Mouse (Mus musculus) forebrain, embryonic 16.5 days (tissue): Measurements from ENCODE around the gene Oas3. TPM values are rescaled to one million over a fixed set of nuclear protein-coding genes. Genes with fewer than 3 reads are reported as not detected.

Source experiments
- ATAC-seq: fragments of 200-750 bp; cut with Nextera tagmentation; 2 replicates; pipeline ENCODE4 v1.8.0; 2017; ENCODE audit warnings: mild to moderate bottlenecking, moderate library complexity
- H3K27ac ChIP-seq: fragments of 300-500 bp; sonication (generic); 2 replicates; pipeline ENCODE4 v1.5.1; 2014; ENCODE audit warnings: low read length, control low read depth
- H3K27me3 ChIP-seq: fragments of 300-500 bp; sonication (generic); replicated peaks from 2 replicates; pipeline ENCODE4 v1.6.1; 2014; ENCODE audit warnings: low read length; ENCODE audit not compliant: control insufficient read depth, insufficient read depth
- H3K36me3 ChIP-seq: fragments of 300-500 bp; sonication (generic); 2 replicates; pipeline ENCODE4 v1.6.1; 2014; ENCODE audit not compliant: control insufficient read depth, insufficient read depth
- H3K4me1 ChIP-seq: fragments of 300-500 bp; sonication (generic); replicated peaks from 2 replicates; pipeline ENCODE4 v1.6.1; 2014; ENCODE audit warnings: low read length; ENCODE audit not compliant: control insufficient read depth, insufficient read depth
- H3K4me2 ChIP-seq: fragments of 300-500 bp; sonication (generic); 2 replicates; pipeline ENCODE4 v1.6.1; 2014; ENCODE audit warnings: mild to moderate bottlenecking, low read length, control low read depth
- H3K4me3 ChIP-seq: fragments of 300-500 bp; sonication (generic); replicated peaks from 2 replicates; pipeline ENCODE4 v1.5.1; 2014; ENCODE audit warnings: mild to moderate bottlenecking, low read length, control low read depth
- H3K9ac ChIP-seq: fragments of 300-500 bp; sonication (generic); replicated peaks from 2 replicates; pipeline ENCODE4 v1.6.1; 2014; ENCODE audit warnings: low read depth, low read length, control low read depth
- H3K9me3 ChIP-seq: fragments of 300-500 bp; sonication (generic); 2 replicates; pipeline ENCODE4 v1.6.1; 2016; ENCODE audit warnings: low read length; ENCODE audit not compliant: control insufficient read depth
- WGBS: fragments of 180-500 bp; shearing (Covaris S2); extraction: QIAGEN DNeasy Blood & Tissue Kit; methylation state at CpG from one replicate; pipeline ENCODE4 v1.1.7; 2014; 5-methylcytosine and 5-hydroxymethylcytosine counted together
- polyA plus RNA-seq: library from polyadenylated mRNA; unstranded; fragments of >200 nt; fragmentation: Nextera tagmentation; extraction: Ambion mirVana; gene quantifications from 2 replicates; pipeline ENCODE4 v1.2.1, GENCODE M21; 2015

Gene Oas3
- polyA plus RNA-seq, 1 experiment from 2014 or later: 0.15 TPM

DNA sequence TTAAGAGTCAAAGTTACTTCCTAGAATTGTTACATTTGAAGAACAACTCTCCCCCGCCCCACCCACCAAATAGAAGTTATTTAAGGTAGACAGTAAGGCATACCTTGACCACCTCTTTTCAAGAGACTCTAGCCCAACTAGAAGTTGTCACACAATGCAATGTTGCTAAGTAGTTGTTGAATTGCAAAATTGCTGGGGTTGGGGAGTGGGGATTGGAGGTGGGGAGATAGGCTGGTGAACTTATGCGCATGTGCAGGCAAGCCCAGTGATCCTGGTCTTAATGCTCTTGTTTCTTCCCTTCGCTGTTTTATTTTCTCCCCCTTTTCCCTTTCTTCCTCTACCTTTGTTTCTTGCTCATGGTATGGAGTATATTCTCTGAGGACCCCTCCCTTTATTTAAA lies 43.8 kb downstream of the Oas3 start:
- Histone ChIP-seq H3K4me2 (no peak overlapping the region), H3K4me1 (peaks cover 5% of the 10 kb centered on the region), H3K9me3 (no peaks in the 10 kb centered on the region), H3K27me3 (no peaks in the 10 kb centered on the region), H3K9ac (no peak overlapping the region), H3K27ac (no peak overlapping the region), H3K36me3 (no peaks in the 10 kb centered on the region), H3K4me3 (no peak overlapping the region)
- 97% methylated on average over 3 of the region's 3 CpGs for WGBS
- ATAC-seq: no peak

DNA sequence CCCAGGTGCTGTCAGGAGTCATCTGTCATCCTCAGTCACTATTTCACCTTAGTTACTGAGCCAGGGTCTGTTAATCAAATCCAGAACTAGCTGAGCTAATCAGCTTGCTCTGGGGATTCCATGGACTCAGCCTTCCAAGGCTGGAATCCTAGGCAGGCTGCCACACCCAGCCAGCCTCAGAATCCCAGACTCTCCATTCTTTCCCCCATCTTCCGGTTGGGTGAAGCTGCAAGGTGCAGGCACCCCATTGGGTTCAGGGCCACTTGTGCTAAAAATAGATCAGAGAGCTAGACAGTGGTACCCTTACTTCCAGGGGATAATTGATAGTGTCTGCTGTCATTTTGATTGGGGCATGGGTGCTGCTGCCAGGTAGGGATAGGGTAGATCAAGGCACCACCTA lies 44.7 kb downstream of the Oas3 start:
- Histone ChIP-seq H3K9me3 (no peaks in the 10 kb centered on the region), H3K4me1 (peaks cover 5% of the 10 kb centered on the region), H3K9ac (no peak overlapping the region), H3K27me3 (no peaks in the 10 kb centered on the region), H3K36me3 (no peaks in the 10 kb centered on the region), H3K27ac (no peak overlapping the region), H3K4me3 (no peak overlapping the region), H3K4me2 (no peak overlapping the region)
- WGBS: 40% methylated on average over 1 of the region's 1 CpGs
- no peak for ATAC-seq

DNA sequence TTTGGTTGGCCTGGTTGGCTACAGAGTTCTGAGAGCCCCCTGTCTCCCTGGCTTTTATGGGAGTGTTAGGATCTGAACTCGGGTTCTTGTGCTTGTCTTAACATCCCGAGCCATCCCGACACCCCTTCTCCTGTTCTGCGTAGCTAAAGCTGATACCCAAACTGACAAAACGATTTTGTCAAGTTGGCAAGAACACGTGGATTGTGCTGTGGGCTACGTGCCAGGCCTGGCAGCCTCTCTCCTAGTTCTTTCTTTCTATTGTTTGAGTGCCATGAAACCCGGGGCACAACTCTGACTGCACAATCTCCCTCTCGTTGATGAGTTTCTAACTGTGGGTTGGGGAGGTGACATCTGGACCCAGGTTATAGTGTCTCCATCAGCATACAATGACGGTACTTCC lies 48.1 kb downstream of the Oas3 start:
- no peaks in the 10 kb centered on the region for H3K27me3 ChIP-seq
- H3K9ac ChIP-seq: no peak overlapping the region
- no peak overlapping the region for H3K4me3 ChIP-seq
- H3K36me3 ChIP-seq: no peaks in the 10 kb centered on the region
- peak; percentile 50; the same call in 1 of the 2 replicates for ATAC-seq
- no peak overlapping the region for H3K4me2 ChIP-seq
- no peak overlapping the region for H3K27ac ChIP-seq
- H3K9me3 ChIP-seq: no peaks in the 10 kb centered on the region
- peaks cover 5% of the 10 kb centered on the region for H3K4me1 ChIP-seq
- WGBS: 26% methylated on average over 10 of the region's 10 CpGs

DNA sequence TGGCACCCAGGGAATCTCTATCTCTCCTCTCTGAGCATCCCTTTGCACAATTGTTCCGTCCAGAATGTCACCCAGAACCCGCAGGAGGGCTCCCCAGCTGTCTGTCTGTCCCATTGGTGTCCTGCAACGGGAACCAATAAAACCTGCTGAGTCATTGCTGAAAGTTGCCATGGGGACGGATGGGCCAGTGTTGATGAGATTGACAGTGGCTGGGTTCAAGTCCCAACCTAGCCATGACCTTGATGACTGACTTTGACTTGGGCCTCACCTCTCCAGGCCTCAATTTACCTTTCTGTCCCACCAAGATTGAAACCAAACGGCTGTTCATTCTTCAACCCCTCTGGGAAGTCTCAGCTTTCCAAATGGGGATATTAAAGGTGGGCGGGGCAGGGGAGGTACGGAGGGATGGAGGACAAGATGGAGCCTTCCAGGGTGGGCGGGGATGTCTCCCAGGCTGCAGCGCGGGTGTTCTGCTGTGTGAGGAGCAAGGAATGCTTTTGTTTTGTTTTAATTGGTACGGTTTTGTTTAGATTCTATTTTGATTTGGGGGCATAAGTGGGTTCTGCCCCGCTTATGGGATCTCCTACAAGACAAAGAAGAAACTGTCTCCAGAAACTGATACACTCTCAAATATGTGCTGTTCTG lies 51.5 kb downstream of the Oas3 start:
- H3K4me2 ChIP-seq: no peak overlapping the region
- H3K27ac ChIP-seq: no peak overlapping the region
- H3K36me3 ChIP-seq: no peaks in the 10 kb centered on the region
- WGBS: 52% methylated on average over 12 of the region's 12 CpGs
- no peaks in the 10 kb centered on the region for H3K27me3 ChIP-seq
- H3K4me3 ChIP-seq: no peak overlapping the region
- H3K9ac ChIP-seq: no peak overlapping the region
- peaks cover 5% of the 10 kb centered on the region for H3K4me1 ChIP-seq
- ATAC-seq: no peak
- H3K9me3 ChIP-seq: no peaks in the 10 kb centered on the region

DNA sequence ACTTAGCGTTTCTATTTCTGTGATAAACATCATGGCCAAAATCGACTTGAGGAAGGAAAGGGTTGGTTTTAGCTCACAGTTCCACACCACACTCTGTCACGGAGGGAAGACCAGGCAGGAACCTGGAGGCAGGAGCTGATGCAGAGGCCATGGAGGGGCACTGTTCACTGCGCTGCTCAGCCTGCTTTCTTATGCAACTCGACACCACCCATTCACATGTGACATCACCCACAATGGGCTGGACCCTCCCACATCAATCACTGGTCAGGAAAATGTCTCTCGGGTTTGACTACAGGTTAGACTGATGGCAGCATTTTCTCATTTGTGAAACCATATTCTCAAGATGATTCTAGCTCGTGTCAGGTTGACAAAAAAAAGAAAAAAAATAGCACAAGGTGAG lies 56.5 kb downstream of the Oas3 start:
- Histone ChIP-seq H3K4me1 (0 out of 2 replicates have a peak, but pooled peaks cover 3% of the 10 kb centered on the region), H3K27me3 (no peaks in the 10 kb centered on the region), H3K4me2 (no peak overlapping the region), H3K36me3 (no peaks in the 10 kb centered on the region), H3K4me3 (no peak overlapping the region), H3K9ac (no peak overlapping the region), H3K27ac (no peak overlapping the region), H3K9me3 (no peaks in the 10 kb centered on the region)
- no peak for ATAC-seq
- 59% methylated on average over 7 of the region's 7 CpGs for WGBS

DNA sequence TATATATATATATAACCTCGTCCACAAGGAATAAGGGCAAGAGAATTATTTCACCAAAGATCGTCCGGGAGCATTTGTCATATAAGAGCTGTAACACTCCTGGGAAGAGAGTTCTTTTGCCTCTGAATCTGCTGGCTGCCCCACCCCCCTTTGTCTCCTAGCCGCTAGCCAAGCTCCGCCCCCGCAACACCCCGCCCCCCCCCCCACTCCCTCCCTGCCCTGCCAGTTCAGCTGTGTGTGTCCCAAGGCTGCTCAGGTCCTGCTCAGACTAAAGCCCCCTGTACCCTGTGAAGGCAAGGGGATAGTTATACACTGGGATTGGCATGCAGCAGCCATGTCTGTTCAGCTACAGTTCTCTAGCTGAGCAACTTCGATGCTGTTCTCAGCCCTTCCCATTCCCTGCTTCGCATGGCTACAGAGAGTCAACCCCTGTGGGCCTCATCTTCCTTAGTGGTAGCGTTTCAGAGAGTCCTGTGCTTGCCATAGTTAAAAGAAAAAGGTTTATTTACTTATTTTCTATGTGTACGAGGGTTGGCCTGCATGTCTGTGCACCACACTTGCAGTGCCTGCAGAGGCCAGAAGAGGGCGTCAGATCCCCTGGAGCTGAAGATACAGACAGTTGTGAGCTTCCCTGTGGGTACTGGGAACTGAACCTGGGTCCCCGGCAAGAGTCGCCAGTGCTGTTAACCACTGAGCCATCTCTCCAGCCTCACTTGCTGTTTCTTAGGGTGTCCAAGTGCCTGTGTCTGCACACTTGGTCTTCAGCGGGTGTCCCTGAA lies 58.7 kb downstream of the Oas3 start:
- Histone ChIP-seq H3K27me3 (no peaks in the 10 kb centered on the region), H3K4me1 (peaks cover 6% of the 10 kb centered on the region; the same call in 1 of the 2 replicates), H3K36me3 (no peaks in the 10 kb centered on the region), H3K9ac (no peak overlapping the region), H3K4me2 (no peak overlapping the region), H3K4me3 (no peak overlapping the region), H3K27ac (no peak overlapping the region), H3K9me3 (no peaks in the 10 kb centered on the region)
- WGBS: 53% methylated on average over 14 of the region's 15 CpGs
- ATAC-seq: no peak

DNA sequence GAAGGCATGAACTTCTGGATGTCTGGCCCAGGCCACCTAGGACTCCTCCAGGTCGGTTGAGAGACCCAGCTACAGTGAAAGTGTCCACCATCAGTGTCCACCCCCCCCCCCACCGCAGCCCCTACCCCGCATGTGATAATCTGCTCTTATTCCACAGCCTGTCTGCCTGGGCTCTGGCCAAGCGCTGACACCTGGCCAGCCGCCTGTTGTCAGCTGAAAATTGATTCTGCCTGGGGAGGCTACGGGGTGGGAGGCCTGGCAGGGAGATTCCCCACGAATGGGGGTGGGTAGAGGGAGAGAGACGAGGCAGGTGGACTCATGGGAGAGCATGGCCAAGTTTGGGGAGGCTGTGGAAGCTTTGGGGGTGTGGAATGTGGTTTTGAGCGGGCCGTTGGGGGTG lies 60.3 kb downstream of the Oas3 start:
- peaks cover 7% of the 10 kb centered on the region for H3K4me1 ChIP-seq
- no peaks in the 10 kb centered on the region for H3K36me3 ChIP-seq
- 63% methylated on average over 10 of the region's 10 CpGs for WGBS
- H3K9me3 ChIP-seq: no peaks in the 10 kb centered on the region
- no peaks in the 10 kb centered on the region for H3K27me3 ChIP-seq
- no peak for ATAC-seq
- no peak overlapping the region for H3K4me3 ChIP-seq
- H3K4me2 ChIP-seq: no peak overlapping the region
- no peak overlapping the region for H3K27ac ChIP-seq
- no peak overlapping the region for H3K9ac ChIP-seq

DNA sequence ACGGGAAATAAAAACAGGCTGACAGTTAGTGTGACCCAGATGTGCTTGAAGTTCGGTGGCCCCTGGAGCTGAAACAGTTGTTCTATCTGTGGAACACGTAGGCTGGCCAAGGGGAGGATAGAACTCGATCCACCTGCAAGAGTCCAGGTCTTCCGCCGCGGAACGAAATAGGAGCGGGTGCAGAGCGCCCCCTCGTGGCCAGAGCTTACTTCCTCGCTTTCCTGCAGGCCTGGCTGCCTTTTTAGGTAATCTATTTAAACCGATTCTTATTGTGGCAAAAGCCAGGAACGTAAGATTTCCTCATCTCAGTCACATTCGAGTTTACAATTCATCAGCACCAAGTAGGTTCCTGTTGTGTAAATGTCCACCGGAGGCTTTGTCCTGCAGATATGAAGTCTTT lies 63.1 kb downstream of the Oas3 start:
- Histone ChIP-seq H3K4me1 (peaks cover 24% of the 10 kb centered on the region), H3K36me3 (no peaks in the 10 kb centered on the region), H3K27me3 (no peaks in the 10 kb centered on the region), H3K9ac (no peak overlapping the region), H3K27ac (no peak overlapping the region), H3K4me2 (no peak overlapping the region), H3K4me3 (no peak overlapping the region), H3K9me3 (no peaks in the 10 kb centered on the region)
- ATAC-seq: no peak
- WGBS: 2% methylated on average over 16 of the region's 16 CpGs

DNA sequence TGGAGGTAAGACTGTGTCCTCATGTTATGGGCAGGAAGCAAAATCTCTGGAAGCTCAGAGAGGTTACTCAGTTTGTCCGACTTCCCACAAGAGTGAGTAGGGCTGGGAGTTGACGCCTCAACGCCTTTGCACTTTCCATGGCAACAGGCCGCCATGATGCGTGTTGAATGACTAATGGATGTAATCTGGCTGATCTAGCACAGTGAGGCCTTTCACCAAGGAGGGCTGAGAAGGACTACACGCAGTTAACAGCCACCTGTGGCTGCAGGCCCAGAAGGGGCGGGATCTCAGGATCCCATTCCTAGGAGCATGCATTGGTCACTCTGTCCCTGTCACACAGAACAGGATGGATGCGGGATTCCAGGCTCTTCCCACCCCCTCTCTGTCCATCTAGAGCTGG lies 64.7 kb downstream of the Oas3 start:
- no peak overlapping the region for H3K4me3 ChIP-seq

More for the DNA sequence above, 64.7 kb downstream of the Oas3 start:
- Histone ChIP-seq H3K4me1 (peaks cover 39% of the 10 kb centered on the region), H3K4me2 (no peak overlapping the region), H3K9ac (no peak overlapping the region), H3K27me3 (no peaks in the 10 kb centered on the region), H3K36me3 (no peaks in the 10 kb centered on the region), H3K9me3 (no peaks in the 10 kb centered on the region), H3K27ac (no peak overlapping the region)
- ATAC-seq: no peak
- WGBS: 54% methylated on average over 8 of the region's 8 CpGs
